Mouse (Mus musculus) cerebellum, adult (tissue): Measurements from ENCODE around the gene Snd1.
A peak's percentile ranks its signal among the peaks of the same experiment; 100 is the strongest.

ENCODE experiments used
- ATAC-seq: cut with Nextera tagmentation; 2 replicates; pipeline ENCODE4 v1.9.2; 2017; ENCODE audit warnings: mild to moderate bottlenecking, moderate library complexity, mixed read lengths; ENCODE audit not compliant: insufficient number of reproducible peaks, low FRiP score, low TSS enrichment

The Snd1 gene

GRCm38 (mm10) chr6:28622963-28623362 lies 148.0 kb downstream of the Snd1 start:
- no peak for ATAC-seq

- no peak for ATAC-seq
Measured at GRCm38 (mm10) chr6:28628408-28628807, 153.5 kb downstream of the Snd1 start.

- no peak for ATAC-seq
Measured at GRCm38 (mm10) chr6:28629866-28630265, 154.9 kb downstream of the Snd1 start.

- ATAC-seq = no peak
Measured at GRCm38 (mm10) chr6:28630926-28631325, 156.0 kb downstream of the Snd1 start.

GRCm38 (mm10) chr6:28633120-28633519 lies 158.2 kb downstream of the Snd1 start:
- ATAC-seq = no peak

- ATAC-seq = peak; percentile 62; the same call in 1 of the 2 replicates
Measured at GRCm38 (mm10) chr6:28633656-28634055, 158.7 kb downstream of the Snd1 start.

DNA sequence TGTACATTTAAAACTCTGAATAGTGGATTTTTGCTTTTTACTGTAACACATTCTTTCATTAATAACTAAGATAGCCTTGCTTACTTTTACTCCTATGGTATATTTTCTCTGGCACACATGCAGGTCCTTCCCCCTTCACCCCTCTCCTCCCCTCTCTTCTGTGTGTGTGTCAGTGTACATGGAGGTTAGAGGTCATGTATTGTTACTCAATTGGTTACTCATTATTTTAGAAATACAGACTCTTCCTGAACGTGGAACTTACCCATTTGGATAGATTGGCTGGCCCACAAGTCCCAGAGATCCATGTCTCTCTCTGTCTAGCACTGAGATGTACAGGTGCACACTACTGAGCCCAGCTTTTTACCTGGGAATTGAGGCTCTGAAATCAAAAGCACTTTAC lies 160.2 kb downstream of the Snd1 start:
- ATAC-seq = no peak

GRCm38 (mm10) chr6:28635531-28636348 lies 160.8 kb downstream of the Snd1 start:
- no peak for ATAC-seq

GRCm38 (mm10) chr6:28640088-28640487 lies 165.1 kb downstream of the Snd1 start:
- no peak for ATAC-seq

DNA sequence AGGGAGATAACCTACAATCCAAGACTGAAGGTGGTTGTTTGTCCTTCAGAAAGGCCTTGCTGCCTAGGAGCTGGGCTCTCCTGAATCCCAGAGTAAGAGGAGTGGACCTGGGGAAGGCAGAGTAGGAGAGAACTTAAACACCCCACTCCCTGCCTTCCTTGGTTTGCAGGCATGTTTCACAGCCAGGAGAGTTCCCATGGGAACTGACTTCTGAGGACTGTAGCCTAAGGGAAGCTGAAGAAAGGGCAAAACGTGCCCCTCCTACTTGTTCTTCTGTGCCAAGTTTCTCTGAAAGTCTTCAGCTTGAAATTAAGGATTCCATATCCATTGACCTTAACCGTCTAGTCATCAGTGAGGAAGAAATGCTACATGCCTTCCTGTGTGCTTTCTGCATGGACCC lies 168.0 kb downstream of the Snd1 start:
- ATAC-seq = no peak

- ATAC-seq = no peak
Measured at GRCm38 (mm10) chr6:28645231-28645630, 170.3 kb downstream of the Snd1 start.

GRCm38 (mm10) chr6:28656511-28656910 lies 181.6 kb downstream of the Snd1 start:
- ATAC-seq = peak; percentile 20; the same call in 1 of the 2 replicates

- ATAC-seq = no peak
Measured at GRCm38 (mm10) chr6:28663004-28663403, 188.1 kb downstream of the Snd1 start.

- no peak for ATAC-seq
Measured at GRCm38 (mm10) chr6:28663670-28664069, 188.7 kb downstream of the Snd1 start.

DNA sequence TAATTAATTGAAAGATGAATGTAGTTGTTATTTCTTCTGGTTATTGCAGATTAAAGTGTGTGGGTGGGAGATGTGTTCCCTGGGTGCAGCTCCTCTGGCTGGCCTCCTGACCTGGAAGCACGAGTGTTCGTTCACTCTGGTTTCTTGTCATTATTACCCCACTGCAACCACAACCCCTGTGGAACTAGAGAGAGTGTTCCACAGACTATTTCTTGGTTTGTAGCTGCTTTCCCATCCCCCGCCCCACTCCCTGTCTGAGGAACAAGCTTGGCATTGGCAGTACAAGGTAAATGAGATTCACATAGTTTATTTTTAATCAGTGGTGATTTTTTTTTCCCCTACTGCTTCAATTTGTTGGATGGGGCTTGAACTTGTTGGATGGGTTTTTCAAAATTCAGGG lies 189.8 kb downstream of the Snd1 start:
- ATAC-seq = no peak

DNA sequence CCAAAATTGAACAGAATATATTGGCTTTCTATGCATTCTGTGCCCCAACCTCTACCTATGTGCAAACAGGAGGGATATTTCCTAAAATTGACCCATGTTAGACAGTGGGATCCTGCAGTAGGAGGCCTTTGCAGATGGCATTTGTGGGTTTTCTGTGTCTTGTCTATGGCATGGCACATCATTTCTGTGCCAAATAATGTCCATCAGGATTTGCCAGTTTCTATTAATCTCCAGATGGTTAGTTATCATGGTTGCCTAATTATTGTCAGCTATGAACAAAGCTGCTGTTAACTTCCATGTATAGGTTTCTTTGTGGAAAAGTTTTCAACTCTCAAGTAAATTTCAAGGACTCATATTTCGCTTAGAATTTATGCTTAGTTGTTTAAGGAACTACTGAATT lies 192.6 kb downstream of the Snd1 start:
- peak; percentile 49; the same call in 1 of the 2 replicates for ATAC-seq

DNA sequence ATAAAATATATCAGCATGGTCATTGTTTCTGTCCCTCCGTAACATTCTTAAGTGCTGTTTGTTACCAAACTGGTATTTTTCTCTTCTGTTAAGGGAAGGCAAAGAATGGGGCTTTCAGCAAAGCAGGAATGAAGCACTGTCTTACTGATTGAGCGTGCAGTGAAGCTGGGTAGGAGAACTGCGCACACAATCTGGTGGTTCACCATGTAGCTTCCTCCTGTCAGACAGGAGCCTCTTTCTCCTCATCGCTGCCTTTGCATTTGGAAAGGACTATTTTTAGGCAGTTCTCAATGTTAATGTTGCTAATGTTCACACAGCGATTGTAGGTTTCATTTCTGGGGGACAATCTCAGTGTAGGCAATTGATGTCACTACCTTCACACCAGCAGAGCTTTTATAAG lies 194.3 kb downstream of the Snd1 start:
- ATAC-seq = no peak

GRCm38 (mm10) chr6:28672388-28672787 lies 197.4 kb downstream of the Snd1 start:
- ATAC-seq = no peak

- ATAC-seq = no peak
Measured at GRCm38 (mm10) chr6:28674686-28675085, 199.7 kb downstream of the Snd1 start.

GRCm38 (mm10) chr6:28678896-28679295 lies 204.0 kb downstream of the Snd1 start:
- ATAC-seq = no peak

GRCm38 (mm10) chr6:28680537-28680936 lies 205.6 kb downstream of the Snd1 start:
- ATAC-seq = no peak
